Mouse (Mus musculus): ENCODE results near the gene Nlrx1. TPM values are rescaled to one million over a fixed set of nuclear protein-coding genes. Genes with fewer than 3 reads are reported as not detected.
"Not testable (repeated sequence)": the region's sequence is repeated elsewhere in the genome, so short reads cannot be mapped to it uniquely, and the experiment has no call there.

The Nlrx1 gene
- total RNA-seq (2017): 1.6 and 3.4 TPM in 2 replicates

DNA sequence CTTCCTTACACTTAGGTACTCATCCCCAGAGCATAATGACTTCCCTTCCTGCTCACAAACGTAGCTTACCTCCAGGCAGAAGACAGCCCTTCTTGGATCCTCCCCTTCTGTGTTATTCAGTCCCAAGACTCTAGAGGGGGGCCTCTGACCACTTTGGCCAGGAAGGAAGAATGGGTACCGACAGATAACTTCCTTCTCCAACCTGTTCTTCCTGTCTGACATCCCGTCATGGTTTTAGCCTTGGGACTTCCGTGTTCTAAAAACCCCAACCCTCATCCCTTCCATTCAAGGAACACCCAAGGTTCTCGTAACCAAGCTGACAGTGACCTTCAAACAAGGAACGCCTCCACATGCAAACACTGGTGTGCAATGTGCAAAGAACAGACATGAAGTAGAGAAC is at the start of gene Nlrx1:
TSS of gene Nlrx1 (minus strand) at position 168 of the 400 bp plus-strand sequence.
- peak; percentile 80 for ATAC-seq (replicated peaks; ENCODE audit: low read depth, poor library complexity, severe bottlenecking)

- no peak for ATAC-seq (replicated peaks; ENCODE audit: low read depth, poor library complexity, severe bottlenecking)
These were observed 49.1 kb upstream of the Nlrx1 start for GRCm38 (mm10) chr9:44317452-44317851.

DNA sequence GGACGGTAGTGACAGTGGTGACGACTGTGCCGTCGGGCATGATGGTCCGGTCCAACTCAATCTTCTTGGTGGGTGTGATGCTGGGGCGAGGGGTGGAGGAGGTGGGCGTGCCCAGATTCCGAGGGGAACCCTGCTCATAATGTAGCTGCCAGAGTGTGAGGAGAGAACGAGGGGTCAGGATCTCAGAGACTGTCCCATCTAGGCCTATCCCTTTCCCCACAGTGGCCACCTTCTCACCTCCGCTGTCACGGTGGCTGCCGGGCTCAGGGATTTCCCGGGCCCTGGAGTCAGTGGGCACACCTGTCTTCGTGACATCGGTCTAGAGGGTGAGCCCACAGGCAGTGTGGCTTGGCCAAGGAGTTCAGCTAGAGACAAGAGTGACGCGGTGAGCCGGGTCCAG is 46.5 kb upstream of the Nlrx1 start:
- ATAC-seq (replicated peaks; ENCODE audit: low read depth, poor library complexity, severe bottlenecking): no peak

DNA sequence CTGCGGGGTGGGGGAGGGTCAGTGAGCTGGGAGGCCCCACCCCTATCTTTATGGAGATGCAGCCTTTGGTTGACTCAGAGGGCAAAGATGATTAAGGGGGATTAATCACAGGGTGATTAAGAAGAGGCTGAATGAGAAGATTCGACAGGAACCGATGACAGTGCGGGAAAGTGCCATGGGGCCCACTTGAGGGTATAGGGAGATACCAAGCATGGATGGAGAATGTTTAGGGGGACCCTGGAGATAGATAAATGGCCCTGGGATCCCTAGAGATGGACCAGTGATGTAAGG is 45.8 kb upstream of the Nlrx1 start:
- no peak for ATAC-seq (replicated peaks; ENCODE audit: low read depth, poor library complexity, severe bottlenecking)

DNA sequence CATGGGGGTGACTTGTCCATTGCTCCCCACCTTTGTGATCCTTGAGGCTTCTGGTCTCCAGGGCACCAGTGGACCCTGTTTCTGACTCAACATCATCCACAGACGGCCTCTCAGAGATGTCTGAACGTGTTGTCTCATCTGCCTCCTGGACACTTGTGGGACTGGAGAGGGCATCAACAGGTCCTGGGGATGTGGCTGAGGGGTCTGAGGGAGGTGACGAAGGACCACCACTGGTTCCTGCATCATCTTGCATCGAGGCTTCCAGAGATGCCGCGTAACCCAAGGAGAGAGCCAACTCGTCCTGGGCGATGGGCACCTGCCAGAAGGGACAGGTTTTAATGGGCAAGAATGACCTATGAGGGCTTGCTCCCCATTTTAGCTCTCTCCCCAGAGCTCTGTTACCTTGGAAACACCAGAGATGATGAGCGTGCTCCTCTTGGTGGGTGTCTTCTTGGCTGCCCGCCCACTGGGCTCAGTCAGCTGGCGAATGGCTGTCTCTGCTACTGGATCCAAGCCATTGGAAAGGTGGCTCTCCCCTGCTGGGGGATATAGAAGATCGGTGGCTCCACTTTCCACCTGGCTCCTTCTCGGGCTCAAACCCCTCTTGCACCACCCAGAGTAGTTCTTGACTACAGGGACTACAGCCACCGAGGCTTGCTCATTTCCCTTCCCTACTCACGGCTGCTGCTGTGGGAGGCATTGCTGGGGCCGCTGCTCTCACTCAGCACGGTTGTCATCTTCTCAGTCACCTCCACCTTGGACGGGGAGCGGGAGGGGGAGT is 45.3 kb upstream of the Nlrx1 start:
- ATAC-seq (replicated peaks; ENCODE audit: low read depth, poor library complexity, severe bottlenecking): no peak

DNA sequence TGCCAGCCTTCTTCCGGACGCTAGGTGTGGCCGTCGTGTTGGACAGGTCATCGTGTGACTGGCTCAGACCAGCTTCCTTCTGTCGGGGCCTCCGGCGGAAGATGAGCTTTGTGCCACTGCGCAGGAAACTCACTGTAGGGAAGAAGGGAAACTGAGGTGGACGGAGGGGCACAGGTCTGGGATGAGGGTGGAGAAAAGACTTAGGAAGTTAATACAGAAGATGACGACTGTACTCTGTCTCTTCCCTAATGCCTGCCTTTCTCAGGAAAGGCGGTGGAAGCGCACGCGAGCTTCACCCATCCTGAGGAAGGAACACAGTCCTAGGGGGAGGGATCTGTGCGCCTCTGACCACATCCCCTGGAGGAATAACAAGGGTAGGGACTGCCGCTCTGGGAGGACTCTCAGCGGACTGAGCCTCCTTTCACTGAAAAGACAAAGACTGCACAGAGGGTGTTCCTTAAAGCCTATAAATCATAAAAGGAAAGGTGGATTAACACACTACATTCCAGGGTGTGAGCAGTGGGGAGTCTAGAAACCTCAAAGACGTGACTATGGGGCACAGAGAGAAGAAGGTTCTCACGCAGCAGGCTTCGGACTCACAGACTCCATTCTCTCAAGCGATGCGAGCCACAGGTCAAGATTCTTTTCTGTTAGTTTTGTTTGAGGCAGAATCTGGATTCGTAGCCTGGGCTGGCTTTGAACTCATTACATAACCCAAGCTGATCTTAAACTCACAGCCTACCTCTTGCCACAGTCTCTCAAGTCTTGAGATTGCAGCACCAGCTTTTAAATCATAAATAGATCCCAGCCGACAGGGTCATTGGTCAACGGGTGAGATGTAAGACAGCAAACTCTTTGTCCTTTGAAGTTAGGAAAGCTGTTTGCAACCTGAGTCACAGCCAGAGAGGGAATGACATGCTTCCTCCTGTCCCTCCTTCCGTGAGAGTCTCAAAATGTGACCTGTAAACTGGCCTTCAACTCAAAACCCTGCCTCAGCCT is 43.0 kb upstream of the Nlrx1 start:
- peak; percentile 81 for ATAC-seq (replicated peaks; ENCODE audit: low read depth, poor library complexity, severe bottlenecking)

GRCm38 (mm10) chr9:44310750-44311135 is 42.3 kb upstream of the Nlrx1 start:
- ATAC-seq (replicated peaks; ENCODE audit: low read depth, poor library complexity, severe bottlenecking): no peak

GRCm38 (mm10) chr9:44309756-44310155 is 41.4 kb upstream of the Nlrx1 start:
- no peak for ATAC-seq (replicated peaks; ENCODE audit: low read depth, poor library complexity, severe bottlenecking)

DNA sequence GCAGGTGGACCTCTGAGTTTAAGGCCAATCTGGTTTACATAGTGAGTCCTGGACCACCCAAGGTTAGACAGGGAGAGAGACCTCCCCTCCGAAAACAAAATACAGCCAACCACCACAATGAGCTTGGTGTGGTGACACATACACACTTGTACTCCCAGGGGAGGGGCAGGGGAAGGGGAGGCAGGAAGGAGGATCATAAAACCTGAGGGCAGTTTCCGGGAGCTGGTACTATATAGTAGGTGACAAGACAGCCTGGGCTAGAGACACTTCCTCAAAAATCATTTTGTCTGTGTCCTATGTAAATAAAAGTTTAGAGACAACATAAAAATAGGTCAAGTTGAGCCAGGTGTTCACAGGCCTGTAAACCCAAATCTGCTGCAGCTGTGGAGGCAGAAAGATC is 38.8 kb upstream of the Nlrx1 start:
- no peak for ATAC-seq (replicated peaks; ENCODE audit: low read depth, poor library complexity, severe bottlenecking)

DNA sequence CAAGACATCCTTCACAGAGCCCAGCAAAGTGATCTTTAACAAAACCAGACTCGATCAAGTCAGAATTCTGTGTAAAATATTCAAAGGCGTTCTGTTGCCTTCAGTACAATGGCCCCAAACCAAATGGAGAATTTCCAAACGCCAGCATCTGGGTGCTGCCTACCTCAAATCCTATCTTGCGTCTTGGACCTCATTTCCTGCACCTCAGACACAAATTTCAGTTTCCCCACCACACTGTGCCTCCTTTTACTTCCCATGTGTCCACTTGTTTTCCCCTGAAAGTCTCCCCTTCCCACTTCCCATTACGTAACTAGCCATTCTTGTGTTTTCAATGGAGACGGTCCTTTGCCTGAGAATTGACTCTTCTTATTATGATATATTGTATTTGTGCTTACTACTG is 38.1 kb upstream of the Nlrx1 start:
- ATAC-seq (replicated peaks; ENCODE audit: low read depth, poor library complexity, severe bottlenecking): no peak

DNA sequence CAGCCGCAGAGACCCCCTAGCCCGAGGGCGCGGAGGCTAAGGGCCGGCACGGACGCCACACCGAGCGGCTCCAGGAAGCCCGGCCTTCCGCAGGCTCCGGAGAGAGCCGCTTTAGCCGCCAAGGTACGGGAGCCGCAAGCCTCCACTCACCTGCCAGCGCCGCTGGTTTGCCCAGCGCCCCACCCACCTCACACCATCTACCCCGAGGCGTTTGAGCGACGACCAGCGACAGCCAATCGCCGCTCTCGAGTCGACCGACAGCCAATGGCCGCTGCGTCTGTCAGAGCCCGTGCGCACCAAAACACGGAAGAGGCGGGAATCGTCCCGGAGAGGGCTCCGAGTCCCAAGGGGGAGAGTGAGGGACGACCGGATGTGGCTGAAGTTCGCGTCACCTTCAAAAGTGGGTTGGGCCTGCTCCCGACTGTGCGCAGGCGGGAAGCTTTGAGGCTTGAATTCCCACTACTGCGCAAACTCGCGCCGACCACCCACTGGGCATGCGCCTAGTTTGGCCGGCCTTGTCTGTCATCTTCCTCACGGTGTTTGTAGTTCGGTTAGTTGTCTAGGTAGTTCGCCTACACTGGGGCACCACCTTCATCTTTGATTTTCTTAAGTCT is 37.2 kb upstream of the Nlrx1 start, which contains the start of gene Hinfp:
TSS of gene Hinfp (minus strand) at position 206 of the 614 bp plus-strand sequence.
- peak; percentile 100 for ATAC-seq (replicated peaks; ENCODE audit: low read depth, poor library complexity, severe bottlenecking)

DNA sequence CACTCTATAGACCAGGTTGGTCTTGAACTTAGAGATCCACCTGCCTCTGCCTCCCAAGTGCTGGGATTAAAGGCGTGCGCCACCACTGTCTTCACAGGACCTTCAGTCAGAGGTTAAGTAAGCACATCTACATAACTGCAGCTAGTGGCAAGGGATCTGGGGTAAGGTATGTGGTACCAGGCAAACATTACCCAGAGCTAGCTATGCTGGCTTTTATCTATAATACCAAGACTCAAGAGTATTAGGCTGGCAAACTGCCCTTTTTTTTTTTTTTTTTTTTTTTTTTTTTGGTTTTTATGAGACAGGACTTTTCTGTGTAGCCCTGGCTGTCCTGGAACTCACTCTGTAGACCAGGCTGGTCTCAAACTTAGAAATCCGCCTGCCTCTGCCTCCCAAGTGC is 31.6 kb upstream of the Nlrx1 start:
- not testable (repeated sequence) for ATAC-seq (replicated peaks; ENCODE audit: low read depth, poor library complexity, severe bottlenecking)

- ATAC-seq (replicated peaks; ENCODE audit: low read depth, poor library complexity, severe bottlenecking): no peak
These were observed 24.1 kb upstream of the Nlrx1 start for GRCm38 (mm10) chr9:44292490-44292889.

DNA sequence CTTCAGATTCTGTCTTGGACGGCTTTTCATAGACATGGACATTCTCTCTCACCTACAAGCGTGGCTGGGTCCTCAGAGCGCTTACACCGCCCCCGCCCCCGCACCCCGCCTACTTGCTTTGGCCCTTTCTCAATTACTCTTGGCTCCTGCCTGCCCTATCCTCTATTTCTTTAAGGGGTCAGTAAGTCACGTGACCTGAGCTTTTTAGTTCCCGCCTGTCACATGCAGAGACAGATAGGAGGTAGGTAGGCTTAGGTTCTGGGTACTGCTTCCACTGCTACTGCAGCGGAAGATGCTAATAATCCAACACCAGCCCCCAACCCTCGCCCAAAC is 20.5 kb upstream of the Nlrx1 start:
- no peak for ATAC-seq (replicated peaks; ENCODE audit: low read depth, poor library complexity, severe bottlenecking)

DNA sequence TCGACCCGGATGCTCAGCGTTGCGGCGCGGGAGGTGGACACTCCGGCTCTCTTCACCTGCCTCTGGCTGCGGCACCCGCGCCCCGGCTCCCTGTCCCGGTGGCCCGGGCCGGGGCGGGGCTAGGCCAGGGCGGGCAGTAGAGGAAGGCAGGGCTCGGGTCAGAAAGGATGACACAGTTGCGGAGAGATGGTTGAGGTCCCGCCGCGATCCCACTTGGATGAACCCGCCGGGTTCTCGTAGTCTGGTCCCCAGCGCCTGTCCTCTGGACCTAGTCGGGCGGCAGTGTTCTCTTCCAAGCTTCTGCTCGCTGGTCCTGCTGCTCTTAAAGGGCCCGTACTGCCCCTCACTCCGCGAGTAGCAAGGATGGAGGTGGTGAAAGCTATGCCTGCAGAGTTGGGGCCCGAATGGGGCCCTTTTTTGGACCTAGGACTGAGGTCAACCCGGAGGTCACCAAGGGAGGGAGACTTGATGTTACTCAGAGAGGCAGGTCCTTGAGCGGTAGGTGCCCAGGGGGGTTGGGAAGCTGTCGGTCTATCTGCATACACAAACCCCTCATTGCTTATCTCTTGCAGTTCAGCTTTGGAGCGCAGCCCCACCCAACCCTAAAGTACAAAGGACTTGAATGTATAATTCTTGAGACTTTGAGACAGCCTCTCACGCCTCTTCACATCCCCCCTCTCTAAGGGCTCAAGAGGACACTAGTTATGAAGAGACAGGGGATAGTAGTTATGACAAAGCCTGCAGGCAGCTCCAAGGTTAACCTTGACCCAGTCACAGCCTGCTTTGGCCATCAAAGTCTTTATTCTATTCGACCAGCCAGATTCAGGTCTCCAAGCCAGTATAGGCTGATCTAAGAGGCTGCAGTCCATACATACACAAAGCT is 19.9 kb upstream of the Nlrx1 start, which contains the start of gene Abcg4:
TSS of gene Abcg4 (minus strand) at position 540 of the 883 bp plus-strand sequence.
- peak; percentile 54 for ATAC-seq (replicated peaks; ENCODE audit: low read depth, poor library complexity, severe bottlenecking)

DNA sequence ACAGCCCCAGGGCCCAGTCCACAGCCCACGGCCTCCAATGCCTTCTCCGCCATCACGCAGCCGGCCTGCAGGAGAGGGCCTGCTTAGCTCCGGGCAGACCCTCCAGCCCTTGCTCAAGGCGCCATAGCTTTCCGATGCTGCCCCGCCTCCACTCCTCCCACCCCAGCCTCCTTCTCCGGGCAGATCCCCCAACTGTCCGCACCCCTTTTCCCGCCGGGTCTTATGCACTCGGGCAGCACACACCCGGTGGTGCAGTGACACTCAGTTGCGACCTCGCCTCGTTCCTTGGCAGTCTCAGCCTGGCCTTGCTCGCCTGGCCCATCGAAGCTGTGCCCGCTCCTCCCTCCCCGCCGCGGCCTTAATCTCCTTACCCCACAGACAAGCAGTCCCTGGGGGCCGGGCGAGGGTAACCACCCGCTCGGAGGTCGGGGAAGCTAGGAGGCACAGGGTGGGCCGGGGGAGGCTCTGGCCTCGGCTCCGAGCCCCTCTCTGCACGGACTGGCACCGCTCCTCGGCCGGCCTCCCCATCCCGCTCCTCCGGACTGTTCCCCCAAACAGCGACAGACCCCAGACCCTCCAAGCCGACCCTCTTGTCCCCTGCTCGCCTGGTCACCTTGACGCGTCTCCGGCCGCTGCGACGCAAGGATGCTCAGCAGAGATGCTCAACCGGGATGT is 19.1 kb upstream of the Nlrx1 start:
- ATAC-seq (replicated peaks; ENCODE audit: low read depth, poor library complexity, severe bottlenecking): peak; percentile 46

- ATAC-seq (replicated peaks; ENCODE audit: low read depth, poor library complexity, severe bottlenecking): 0 out of 2 replicates have a peak, but pooled peaks have one; percentile 1
These were observed 18.6 kb upstream of the Nlrx1 start for GRCm38 (mm10) chr9:44287003-44287400.

GRCm38 (mm10) chr9:44286256-44286850 is 18.0 kb upstream of the Nlrx1 start:
- 0 out of 2 replicates have a peak, but pooled peaks have one; percentile 6 for ATAC-seq (replicated peaks; ENCODE audit: low read depth, poor library complexity, severe bottlenecking)

- no peak for ATAC-seq (replicated peaks; ENCODE audit: low read depth, poor library complexity, severe bottlenecking)
These were observed 14.8 kb upstream of the Nlrx1 start for GRCm38 (mm10) chr9:44283183-44283582.
